Mouse (Mus musculus): ENCODE results near the gene Madcam1.

DNA sequence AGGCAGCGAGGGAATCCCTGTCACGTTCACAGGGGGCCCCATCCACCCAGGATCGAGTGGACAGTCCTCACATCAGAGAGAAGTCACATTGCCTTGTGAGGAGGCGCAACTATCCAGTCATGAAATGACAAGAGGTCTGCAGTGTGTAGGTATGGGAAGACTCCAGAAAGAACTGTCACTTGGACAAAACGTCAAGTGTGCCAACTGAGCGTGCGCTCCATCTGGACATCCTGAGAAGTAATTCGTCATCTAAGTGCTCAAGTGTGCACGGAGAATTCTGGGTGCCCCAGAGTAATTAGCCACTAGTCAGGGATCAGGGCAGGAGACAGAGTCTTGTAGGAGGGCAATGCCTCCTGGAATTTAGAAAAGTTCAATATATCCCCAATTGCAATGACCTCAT is 39.0 kb upstream of the Madcam1 start:
- TF ChIP-seq CTCF (conservative IDR thresholded peaks at IDR 0.05; ENCODE audit: low read length) = no peak
- TF ChIP-seq NANOG (IDR thresholded peaks at IDR 0.05; ENCODE audit: borderline replicate concordance, low read length) = no peak
- no peak for TF ChIP-seq POU5F1 (IDR thresholded peaks at IDR 0.05; ENCODE audit: borderline replicate concordance, low read length)
